Mouse (Mus musculus) frontal cortex, postnatal 25 days (tissue): Measurements from ENCODE around the gene Snx32.

ENCODE experiments used
- DNase-seq, 2 experiments: peaks; one replicate each; pipeline ENCODE4 v3.0.0; 2022; ENCODE audit warnings: low spot score in 2 of 2

Snx32 gene

GRCm38 (mm10) chr19:5457746-5458442 lies 52.4 kb downstream of the Snx32 start, which contains the start of gene Ccdc85b:
Ccdc85b (minus strand) TSS chr19:5457894.
- no peak for DNase-seq

- peak; percentile 94 to 95 for DNase-seq
Measured at GRCm38 (mm10) chr19:5456922-5457745, 53.2 kb downstream of the Snx32 start.

GRCm38 (mm10) chr19:5456241-5456921 lies 54.0 kb downstream of the Snx32 start:
- DNase-seq: no peak

GRCm38 (mm10) chr19:5455568-5455967 lies 54.8 kb downstream of the Snx32 start:
- DNase-seq: no peak

- no peak for DNase-seq
Measured at GRCm38 (mm10) chr19:5455037-5455436, 55.3 kb downstream of the Snx32 start.

GRCm38 (mm10) chr19:5451766-5452165 lies 58.6 kb downstream of the Snx32 start:
- DNase-seq: no peak

- DNase-seq: no peak
Measured at GRCm38 (mm10) chr19:5449673-5450072, 60.7 kb downstream of the Snx32 start.

- no peak for DNase-seq
Measured at GRCm38 (mm10) chr19:5448354-5449150, 61.8 kb downstream of the Snx32 start.

GRCm38 (mm10) chr19:5447515-5448353 lies 62.6 kb downstream of the Snx32 start, which contains the start of gene Fosl1:
Fosl1 (plus strand) TSS chr19:5447547.
- peak; percentile 51 to 54 for DNase-seq

GRCm38 (mm10) chr19:5445747-5446146 lies 64.6 kb downstream of the Snx32 start:
- no peak for DNase-seq

GRCm38 (mm10) chr19:5444954-5445353 lies 65.4 kb downstream of the Snx32 start:
- DNase-seq: no peak

GRCm38 (mm10) chr19:5444371-5444908 lies 65.9 kb downstream of the Snx32 start:
- DNase-seq: no peak
